Mouse (Mus musculus): ENCODE measurements around the gene Galns.
"Not testable (repeated sequence)": the region's sequence is repeated elsewhere in the genome, so short reads cannot be mapped to it uniquely, and the experiment has no call there.

Gene Galns

GRCm38 (mm10) chr8:122633205-122633604 lies 21.9 kb upstream of the Galns start:
- peak; percentile 67 to 70 for DNase-seq

GRCm38 (mm10) chr8:122632134-122632533 lies 20.9 kb upstream of the Galns start:
- DNase-seq = not testable (repeated sequence)

GRCm38 (mm10) chr8:122630696-122631095 lies 19.4 kb upstream of the Galns start:
- DNase-seq = no peak

GRCm38 (mm10) chr8:122629388-122629787 lies 18.1 kb upstream of the Galns start:
- DNase-seq = no peak

GRCm38 (mm10) chr8:122626896-122627295 lies 15.6 kb upstream of the Galns start:
- no peak for DNase-seq

- DNase-seq = no peak
Measured at GRCm38 (mm10) chr8:122625811-122626210, 14.5 kb upstream of the Galns start.

- DNase-seq = no peak
Measured at GRCm38 (mm10) chr8:122624653-122625052, 13.4 kb upstream of the Galns start.

GRCm38 (mm10) chr8:122623844-122624642 lies 12.8 kb upstream of the Galns start:
- DNase-seq = no peak

GRCm38 (mm10) chr8:122622727-122623126 lies 11.5 kb upstream of the Galns start, which contains the start of gene Pabpn1l:
Gene Pabpn1l, minus strand, starts transcription at chr8:122622739.
- DNase-seq = no peak

- no peak for DNase-seq
Measured at GRCm38 (mm10) chr8:122620446-122620845, 9.2 kb upstream of the Galns start.

- DNase-seq = no peak
Measured at GRCm38 (mm10) chr8:122618660-122619378, 7.6 kb upstream of the Galns start.

GRCm38 (mm10) chr8:122617947-122618546 lies 6.8 kb upstream of the Galns start:
- peak; percentile 90 to 91 for DNase-seq

GRCm38 (mm10) chr8:122616181-122616905 lies 5.1 kb upstream of the Galns start:
- DNase-seq = no peak

GRCm38 (mm10) chr8:122610612-122611277 lies 518 bp downstream of the Galns start:
- DNase-seq = no peak

GRCm38 (mm10) chr8:122610209-122610608 lies 1.1 kb downstream of the Galns start:
- DNase-seq = no peak

- no peak for DNase-seq
Measured at GRCm38 (mm10) chr8:122606810-122607209, 4.5 kb downstream of the Galns start.

- no peak for DNase-seq
Measured at GRCm38 (mm10) chr8:122605367-122605766, 5.9 kb downstream of the Galns start.

GRCm38 (mm10) chr8:122604640-122605039 lies 6.6 kb downstream of the Galns start:
- DNase-seq = no peak

GRCm38 (mm10) chr8:122600666-122601065 lies 10.6 kb downstream of the Galns start:
- no peak for DNase-seq

GRCm38 (mm10) chr8:122596031-122596430 lies 15.2 kb downstream of the Galns start:
- no peak for DNase-seq

GRCm38 (mm10) chr8:122593783-122594507 lies 17.3 kb downstream of the Galns start:
- DNase-seq = peak in 1 of 2 experiments; percentile 40

- no peak for DNase-seq
Measured at GRCm38 (mm10) chr8:122593240-122593639, 18.0 kb downstream of the Galns start.
